Mouse (Mus musculus) midbrain, embryonic 16.5 days (tissue): ENCODE measurements around the gene Etv2. TPM values are rescaled to one million over a fixed set of nuclear protein-coding genes. Genes with fewer than 3 reads are reported as not detected.
A peak's percentile ranks its signal among the peaks of the same experiment; 100 is the strongest.

ENCODE experiments used
- ATAC-seq: fragments of 200-750 bp; cut with Nextera tagmentation; 2 replicates; pipeline ENCODE4 v1.8.0; 2017; ENCODE audit warnings: moderate TSS enrichment
- H3K27ac ChIP-seq: fragments of 300-500 bp; sonication (generic); 2 replicates; pipeline ENCODE4 v1.5.1; 2014; ENCODE audit warnings: mild to moderate bottlenecking, low read length, mixed read lengths
- H3K27me3 ChIP-seq: fragments of 300-500 bp; sonication (generic); 2 replicates; pipeline ENCODE4 v1.6.1; 2014; ENCODE audit warnings: low read depth, low read length, mixed read lengths; ENCODE audit not compliant: control insufficient read depth, insufficient read depth
- H3K36me3 ChIP-seq: fragments of 300-500 bp; sonication (generic); 2 replicates; pipeline ENCODE4 v1.6.1; 2014; ENCODE audit warnings: mild to moderate bottlenecking, low read length, moderate library complexity, mixed read lengths; ENCODE audit not compliant: control insufficient read depth, insufficient read depth
- H3K4me1 ChIP-seq: fragments of 300-500 bp; sonication (generic); 2 replicates; pipeline ENCODE4 v1.6.1; 2014; ENCODE audit warnings: mild to moderate bottlenecking, low read length, mixed read lengths; ENCODE audit not compliant: control insufficient read depth, insufficient read depth
- H3K4me2 ChIP-seq: fragments of 300-500 bp; sonication (generic); 2 replicates; pipeline ENCODE4 v1.6.1; 2014; ENCODE audit warnings: mild to moderate bottlenecking, low read length, mixed read lengths
- H3K4me3 ChIP-seq: fragments of 300-500 bp; sonication (generic); 2 replicates; pipeline ENCODE4 v1.5.1; 2014; ENCODE audit warnings: low read depth, mild to moderate bottlenecking, low read length, moderate library complexity, mixed read lengths
- H3K9ac ChIP-seq: fragments of 300-500 bp; sonication (generic); 2 replicates; pipeline ENCODE4 v1.6.1; 2014; ENCODE audit warnings: low read depth, low read length, mixed read lengths
- H3K9me3 ChIP-seq: fragments of 300-500 bp; sonication (generic); replicated peaks from 2 replicates; pipeline ENCODE4 v1.6.1; 2014; ENCODE audit warnings: mild to moderate bottlenecking, low read length, mixed read lengths; ENCODE audit not compliant: control insufficient read depth, poor library complexity, severe bottlenecking
- WGBS: fragments of 180-500 bp; shearing (Covaris S2); extraction: QIAGEN DNeasy Blood & Tissue Kit; methylation state at CpG from one replicate; pipeline ENCODE4 v1.1.7; 2014; 5-methylcytosine and 5-hydroxymethylcytosine counted together
- polyA plus RNA-seq: library from polyadenylated mRNA; unstranded; fragments of >200 nt; fragmentation: Nextera tagmentation; extraction: Ambion mirVana; gene quantifications from 2 replicates; pipeline ENCODE4 v1.2.1, GENCODE M21; 2015

The Etv2 gene
- polyA plus RNA-seq, 1 experiment from 2014 or later = not detected

- H3K27me3 ChIP-seq = no peaks in the 10 kb centered on the region
- H3K9me3 ChIP-seq = no peaks in the 10 kb centered on the region
- peak; percentile 99 for ATAC-seq
- H3K4me1 ChIP-seq = peaks cover 12% of the 10 kb centered on the region
- H3K9ac ChIP-seq = peak within 1 kb of the TSS; percentile 97
- H3K4me2 ChIP-seq = peak within 1 kb of the TSS; percentile 97
- peak within 1 kb of the TSS; percentile 92 for H3K4me3 ChIP-seq
- H3K27ac ChIP-seq = peak within 1 kb of the TSS; percentile 83
- 1% methylated on average over 59 of the region's 59 CpGs for WGBS
- H3K36me3 ChIP-seq = peaks cover 17% of the 10 kb centered on the region
These were observed 14.2 kb upstream of the Etv2 start, which contains the start of gene Rbm42 for GRCm38 (mm10) chr7:30649591-30650540. TSS of gene Rbm42 (minus strand) at chr7:30650317.

- Histone ChIP-seq H3K9ac (no peak overlapping the region), H3K9me3 (no peaks in the 10 kb centered on the region), H3K36me3 (peaks cover 32% of the 10 kb centered on the region), H3K4me1 (0 out of 2 replicates have a peak, but pooled peaks cover 3% of the 10 kb centered on the region), H3K27me3 (peaks cover 25% of the 10 kb centered on the region), H3K4me2 (no peak overlapping the region), H3K4me3 (no peak overlapping the region), H3K27ac (no peak overlapping the region)
- 31% methylated on average over 4 of the region's 4 CpGs for WGBS
- ATAC-seq = no peak
These were observed 3.4 kb upstream of the Etv2 start for GRCm38 (mm10) chr7:30639083-30639482.

GRCm38 (mm10) chr7:30636395-30636794 lies 743 bp upstream of the Etv2 start:
- Histone ChIP-seq H3K9ac (no peak overlapping the region), H3K36me3 (peaks cover 7% of the 10 kb centered on the region; the same call in 1 of the 2 replicates), H3K4me2 (no peak overlapping the region), H3K4me3 (no peak overlapping the region), H3K4me1 (0 out of 2 replicates have a peak, but pooled peaks cover 3% of the 10 kb centered on the region), H3K27ac (no peak overlapping the region), H3K9me3 (no peaks in the 10 kb centered on the region), H3K27me3 (peaks cover 50% of the 10 kb centered on the region)
- 32% methylated on average over 11 of the region's 11 CpGs for WGBS
- no peak for ATAC-seq

- no peak; the same call in 1 of the 2 replicates for ATAC-seq
- under 1% methylated on average over 20 of the region's 20 CpGs for WGBS
- H3K9ac ChIP-seq = no peak overlapping the region
- no peak overlapping the region for H3K27ac ChIP-seq
- 0 out of 2 replicates have a peak overlapping the region, but pooled peaks have one; percentile 17 for H3K4me2 ChIP-seq
- H3K36me3 ChIP-seq = no peaks in the 10 kb centered on the region
- H3K9me3 ChIP-seq = no peaks in the 10 kb centered on the region
- H3K27me3 ChIP-seq = peaks cover 59% of the 10 kb centered on the region
- H3K4me3 ChIP-seq = no peak overlapping the region
- H3K4me1 ChIP-seq = 0 out of 2 replicates have a peak, but pooled peaks cover 3% of the 10 kb centered on the region
These were observed 1.0 kb downstream of the Etv2 start for GRCm38 (mm10) chr7:30634621-30635020.

GRCm38 (mm10) chr7:30633762-30634412 lies 1.8 kb downstream of the Etv2 start:
- H3K9me3 ChIP-seq = no peaks in the 10 kb centered on the region
- ATAC-seq = no peak

GRCm38 (mm10) chr7:30629013-30629412 lies 6.6 kb downstream of the Etv2 start:
- Histone ChIP-seq H3K9me3 (no peaks in the 10 kb centered on the region), H3K4me3 (no peak overlapping the region), H3K27me3 (peaks cover 36% of the 10 kb centered on the region), H3K4me1 (peaks cover 9% of the 10 kb centered on the region), H3K9ac (no peak overlapping the region), H3K36me3 (0 out of 2 replicates have a peak, but pooled peaks cover 3% of the 10 kb centered on the region), H3K27ac (no peak overlapping the region), H3K4me2 (no peak overlapping the region)
- no peak for ATAC-seq

More at GRCm38 (mm10) chr7:30633762-30634412, 1.8 kb downstream of the Etv2 start:
- H3K4me2 ChIP-seq = no peak overlapping the region
- no peak overlapping the region for H3K27ac ChIP-seq
- H3K27me3 ChIP-seq = peaks cover 62% of the 10 kb centered on the region
- H3K36me3 ChIP-seq = no peaks in the 10 kb centered on the region
- H3K4me1 ChIP-seq = 0 out of 2 replicates have a peak, but pooled peaks cover 3% of the 10 kb centered on the region
- H3K4me3 ChIP-seq = no peak overlapping the region
- WGBS = 4% methylated on average over 27 of the region's 27 CpGs
- H3K9ac ChIP-seq = no peak overlapping the region

- 86% methylated on average over 5 of the region's 5 CpGs for WGBS
- Histone ChIP-seq H3K27me3 (peaks cover 14% of the 10 kb centered on the region), H3K4me2 (no peak overlapping the region; the same call in 1 of the 2 replicates), H3K9ac (no peak overlapping the region), H3K9me3 (no peaks in the 10 kb centered on the region), H3K36me3 (peaks cover 8% of the 10 kb centered on the region; the same call in 1 of the 2 replicates), H3K27ac (no peak overlapping the region), H3K4me3 (no peak overlapping the region), H3K4me1 (peaks cover 9% of the 10 kb centered on the region)
- no peak for ATAC-seq
These were observed 9.0 kb downstream of the Etv2 start for GRCm38 (mm10) chr7:30626647-30627046.

- peak within 1 kb of the TSS; percentile 96 for H3K4me2 ChIP-seq
- peak within 1 kb of the TSS; percentile 54 for H3K27ac ChIP-seq
- H3K9me3 ChIP-seq = no peaks in the 10 kb centered on the region
- peaks cover 9% of the 10 kb centered on the region for H3K4me1 ChIP-seq
- WGBS = 1% methylated on average over 44 of the region's 44 CpGs
- peaks cover 8% of the 10 kb centered on the region; the same call in 1 of the 2 replicates for H3K36me3 ChIP-seq
- H3K9ac ChIP-seq = peak within 1 kb of the TSS; percentile 72
- H3K4me3 ChIP-seq = peak within 1 kb of the TSS; percentile 69
- peaks cover 7% of the 10 kb centered on the region for H3K27me3 ChIP-seq
- peak; percentile 93 for ATAC-seq
These were observed 9.9 kb downstream of the Etv2 start, which contains the start of gene Cox6b1 for GRCm38 (mm10) chr7:30625530-30626384. TSS of gene Cox6b1 (minus strand) at chr7:30626151.
